Mouse (Mus musculus): ENCODE data around the gene Igf2bp3.

Gene Igf2bp3

DNA sequence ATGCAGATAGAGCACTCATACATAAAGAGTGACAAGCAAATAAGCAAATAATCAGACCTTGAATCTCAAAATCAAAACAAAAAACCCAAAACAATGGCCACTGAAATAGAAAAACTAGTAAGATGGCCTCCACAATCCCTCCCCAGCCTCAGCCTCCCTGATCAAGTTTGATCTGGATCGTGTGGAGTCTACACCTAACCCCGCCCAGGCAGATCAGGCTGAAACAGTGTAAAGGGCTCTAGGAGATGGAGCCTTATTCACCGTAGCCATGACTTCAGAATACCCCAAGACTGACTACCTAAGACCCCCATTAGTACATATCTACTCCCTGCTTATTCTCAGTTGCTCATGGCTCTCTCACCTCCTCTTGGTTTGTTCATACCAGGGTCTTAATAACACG, 41.1 kb downstream of the Igf2bp3 start:
- no peak for DNase-seq (ENCODE audit: low read depth)

GRCm38 (mm10) chr6:49173265-49173664, 41.5 kb downstream of the Igf2bp3 start:
- DNase-seq (ENCODE audit: low read depth): no peak

DNA sequence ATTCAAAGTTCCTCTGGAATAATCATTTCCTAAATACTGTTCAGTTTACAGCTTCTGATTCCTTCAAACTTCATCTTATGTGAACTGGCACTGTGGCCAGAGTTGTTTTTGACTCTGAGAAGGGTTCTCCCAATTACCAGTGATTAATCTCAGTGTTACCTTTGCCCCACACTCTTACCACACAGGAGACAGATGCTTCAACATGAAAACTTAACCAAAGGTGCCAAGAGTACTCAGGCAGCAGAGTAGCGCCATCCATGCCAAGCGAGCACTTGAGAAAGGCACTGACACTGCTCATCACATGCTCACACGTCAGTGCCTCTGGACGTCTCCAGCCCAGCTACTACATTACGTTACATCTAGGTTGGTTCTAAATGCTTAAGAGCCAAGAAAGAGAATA, 43.5 kb downstream of the Igf2bp3 start:
- no peak for DNase-seq (ENCODE audit: low read depth)

- no peak for DNase-seq (ENCODE audit: low read depth)
Observed at GRCm38 (mm10) chr6:49168648-49169047, 46.1 kb downstream of the Igf2bp3 start.

GRCm38 (mm10) chr6:49167406-49167805, 47.4 kb downstream of the Igf2bp3 start:
- no peak for DNase-seq (ENCODE audit: low read depth)

GRCm38 (mm10) chr6:49166318-49166717, 48.4 kb downstream of the Igf2bp3 start:
- DNase-seq (ENCODE audit: low read depth): no peak

- DNase-seq (ENCODE audit: low read depth): no peak
Observed at GRCm38 (mm10) chr6:49165855-49166254, 48.9 kb downstream of the Igf2bp3 start.

- no peak for DNase-seq (ENCODE audit: low read depth)
Observed at GRCm38 (mm10) chr6:49165101-49165500, 49.7 kb downstream of the Igf2bp3 start.

DNA sequence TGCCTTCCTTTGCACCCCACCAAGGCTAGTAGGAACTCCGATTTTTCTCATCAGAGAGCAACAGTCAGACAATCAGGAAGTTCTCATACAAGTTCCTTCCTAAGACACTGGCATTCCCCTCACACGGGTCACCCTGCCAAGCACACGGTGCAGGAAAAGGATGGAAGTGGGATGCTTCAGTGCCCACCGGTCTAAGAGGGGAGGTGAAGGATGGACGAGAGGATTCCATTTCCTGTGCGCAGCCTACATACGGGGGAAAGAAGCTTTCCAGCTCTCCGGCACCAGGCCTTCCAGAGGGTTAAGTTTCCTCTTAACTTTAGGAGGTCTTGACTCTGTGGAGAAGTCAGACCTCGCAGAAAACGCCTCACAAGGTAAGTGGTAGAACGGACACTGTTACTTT, 50.1 kb downstream of the Igf2bp3 start:
- no peak for DNase-seq (ENCODE audit: low read depth)

DNA sequence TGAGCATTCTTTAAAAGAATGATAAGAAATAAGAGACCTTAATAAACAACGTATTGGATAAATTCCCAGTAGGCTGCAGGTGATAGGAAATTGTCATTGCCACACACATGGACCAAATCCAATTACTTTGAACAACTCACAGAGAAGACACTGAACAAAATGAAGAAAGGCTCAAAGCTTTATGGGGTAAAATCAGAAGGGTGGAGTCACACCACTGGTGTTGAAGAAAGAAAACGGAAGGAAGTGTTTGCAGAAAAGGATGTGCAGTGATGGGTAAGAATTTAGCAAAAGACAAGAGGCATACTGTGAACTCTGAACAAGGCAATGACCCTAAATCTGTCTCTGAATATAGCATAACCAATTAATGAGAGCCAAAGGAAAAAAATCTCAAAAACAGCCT, 54.8 kb downstream of the Igf2bp3 start:
- no peak for DNase-seq (ENCODE audit: low read depth)

GRCm38 (mm10) chr6:49156826-49157175, 58.0 kb downstream of the Igf2bp3 start:
- no peak for DNase-seq (ENCODE audit: low read depth)

DNA sequence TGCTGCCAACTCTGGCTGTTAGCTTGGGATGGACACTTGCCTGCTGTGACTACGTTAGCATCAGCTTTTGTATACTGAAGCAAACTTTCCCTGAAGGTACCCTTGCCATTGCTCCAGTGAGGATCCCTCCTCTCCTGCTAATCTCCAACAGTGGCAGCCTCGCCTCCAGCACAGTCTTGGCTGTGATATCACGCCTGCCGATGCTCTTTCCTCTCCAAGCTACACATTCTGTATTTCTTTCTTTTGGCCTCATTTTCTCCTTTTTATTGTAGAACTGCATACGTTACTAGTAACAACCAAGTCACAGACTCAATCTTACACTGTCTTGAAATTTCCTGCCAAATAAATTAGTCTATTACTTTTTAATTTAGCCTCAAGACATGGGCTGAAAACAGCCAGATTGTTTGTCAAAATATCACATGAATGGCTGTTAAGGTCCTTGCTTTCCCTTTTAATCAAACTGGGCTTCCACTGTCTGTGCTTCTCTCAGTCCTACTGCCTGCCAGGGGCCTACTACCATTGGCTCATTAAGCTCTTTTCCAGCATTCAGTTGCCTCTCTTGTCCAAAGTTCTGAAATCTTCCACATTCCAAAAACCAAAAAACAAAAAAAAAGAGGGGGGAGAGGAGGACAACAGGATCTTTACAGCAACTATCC, 58.5 kb downstream of the Igf2bp3 start:
- DNase-seq (ENCODE audit: low read depth): no peak

- DNase-seq (ENCODE audit: low read depth): no peak
Observed at GRCm38 (mm10) chr6:49151465-49151864, 63.3 kb downstream of the Igf2bp3 start.

- DNase-seq (ENCODE audit: low read depth): no peak
Observed at GRCm38 (mm10) chr6:49150349-49151229, 64.2 kb downstream of the Igf2bp3 start.

DNA sequence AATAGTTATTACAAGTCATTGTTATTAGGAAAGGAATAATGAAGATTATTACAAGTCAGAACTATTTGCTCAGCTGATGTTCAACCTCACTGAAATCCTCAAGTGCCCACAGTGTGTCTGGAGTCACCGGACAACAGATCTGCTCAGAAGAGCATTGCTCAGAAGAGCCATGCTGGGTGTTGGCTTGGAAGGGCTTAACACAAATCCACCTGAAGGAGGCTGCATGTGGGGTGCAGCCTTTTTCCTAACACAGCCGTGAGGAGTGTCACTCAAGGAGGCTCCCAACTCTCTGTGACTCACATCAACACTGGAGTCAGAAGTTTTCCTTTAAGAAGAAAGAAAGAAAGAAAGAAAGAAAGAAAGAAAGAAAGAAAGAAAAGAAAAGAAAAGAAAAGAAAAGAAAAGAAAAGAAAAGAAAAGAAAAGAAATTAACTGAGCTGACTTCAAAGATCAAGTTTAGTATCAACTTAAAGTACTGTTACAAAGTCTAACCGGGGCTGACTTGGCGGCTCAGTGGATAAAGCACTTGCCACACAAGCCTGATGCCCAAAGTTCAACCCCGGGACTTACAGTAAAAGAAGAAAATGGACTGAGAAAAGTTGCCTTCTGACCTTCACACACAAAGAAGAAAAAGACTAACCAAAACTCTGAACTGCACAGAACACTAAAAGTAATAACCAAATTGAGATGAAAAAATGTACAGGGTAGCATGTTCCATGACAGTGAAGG, 65.4 kb downstream of the Igf2bp3 start:
- DNase-seq (ENCODE audit: low read depth): no peak

DNA sequence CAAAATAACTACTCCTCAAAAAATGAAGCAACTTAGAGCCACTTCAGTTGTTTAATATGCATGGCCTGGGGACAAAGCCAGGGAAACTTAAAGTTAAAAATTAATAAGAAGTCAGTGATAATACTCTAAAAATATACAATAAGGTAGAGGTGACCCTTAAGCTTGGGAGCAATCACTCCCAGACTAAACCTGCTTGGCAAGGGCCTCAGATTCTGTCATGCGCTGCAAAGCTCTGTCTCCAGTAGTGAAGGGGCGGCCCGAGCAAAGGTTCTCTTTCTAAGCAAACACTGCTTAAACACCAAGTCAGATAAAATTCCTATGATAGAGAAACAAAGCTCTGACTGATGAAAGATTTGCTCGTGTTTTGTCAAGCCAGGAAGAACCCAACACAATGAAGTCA, 66.0 kb downstream of the Igf2bp3 start:
- no peak for DNase-seq (ENCODE audit: low read depth)

GRCm38 (mm10) chr6:49148368-49148767, 66.4 kb downstream of the Igf2bp3 start:
- DNase-seq (ENCODE audit: low read depth): no peak

GRCm38 (mm10) chr6:49146461-49146860, 68.3 kb downstream of the Igf2bp3 start:
- DNase-seq (ENCODE audit: low read depth): no peak

DNA sequence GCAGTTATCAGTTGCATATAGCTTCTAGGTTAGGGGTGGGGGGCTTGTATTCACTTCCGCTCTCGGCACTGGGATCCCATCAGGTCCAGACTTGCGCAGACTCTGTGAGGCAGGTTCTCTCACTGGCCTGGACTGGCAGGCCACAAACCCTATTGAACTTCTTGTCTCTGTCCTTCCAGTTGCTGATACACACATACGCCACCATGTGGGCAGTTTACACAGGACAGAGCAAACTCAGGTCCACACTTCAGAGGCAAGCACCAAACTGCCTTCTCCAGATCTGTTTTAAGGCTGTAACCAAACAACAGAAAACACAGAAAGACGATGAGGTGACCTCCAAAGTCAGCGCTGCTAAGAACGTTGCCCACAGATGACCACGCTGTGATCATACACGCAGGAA, 72.3 kb downstream of the Igf2bp3 start:
- no peak for DNase-seq (ENCODE audit: low read depth)

- no peak for DNase-seq (ENCODE audit: low read depth)
Observed at GRCm38 (mm10) chr6:49141125-49141524, 73.6 kb downstream of the Igf2bp3 start.

GRCm38 (mm10) chr6:49138159-49139051, 76.4 kb downstream of the Igf2bp3 start:
- no peak for DNase-seq (ENCODE audit: low read depth)

DNA sequence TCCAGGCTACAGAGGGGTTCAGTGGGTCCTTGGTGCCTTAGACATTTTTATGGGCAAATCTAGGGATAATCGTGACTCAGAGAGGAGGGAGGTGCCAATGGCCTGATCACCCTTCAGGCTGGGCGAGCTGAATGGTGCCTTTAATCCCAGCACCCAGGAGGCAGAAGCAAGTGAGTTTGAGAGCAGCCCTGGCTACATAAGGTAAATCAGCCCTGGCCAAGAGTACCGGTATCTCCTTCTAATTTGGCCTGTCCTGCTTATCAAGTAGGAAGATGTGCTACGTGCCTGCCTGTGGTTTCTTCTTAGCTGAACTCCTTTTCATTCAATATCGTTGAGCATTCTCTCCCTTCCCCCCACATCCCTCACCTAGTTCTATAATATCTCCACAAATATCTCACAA, 78.0 kb downstream of the Igf2bp3 start:
- no peak for DNase-seq (ENCODE audit: low read depth)

Data from c-Kit-positive CD71-negative TER-119-negative erythroid progenitor cells, embryonic 14.5 days (primary cell).